Comparison of ENCODE assay signal across 27 mouse cellular contexts in genomic region chr13:40135670-40136069, GRCm38 (mm10).
DNase-seq lines count a peak whose midpoint lies in the region; ATAC-seq lines count a peak whose summit lies in the region.
"Had no signal": no experiment of that assay in that cellular context is flagged by ENCODE, and none has a peak within 500 bp of the region (broad histone marks: within the 10 kb centered on the region; RNA-seq: fewer than 3 reads in every experiment).

No protein-coding gene starts in this region.

- DNase-seq in kidney, postnatal 14 days: no peak
- DNase-seq in forelimb bud, embryonic 11.5 days (ENCODE audit: low read depth, low spot score): peak; percentile 64
- DNase-seq in limb, embryonic 11.5 days (ENCODE audit: low spot score): peak; percentile 39
- DNase-seq in gastrocnemius, postnatal 36 days: no peak
- DNase-seq: adrenal gland, postnatal 14 days; cerebellum, adult 11 months; cerebellum, adult 9-11 months; kidney, adult 11 months; layer of hippocampus, adult 9-11 months; left cerebral cortex, postnatal 4 days; liver, embryonic 13.5 days; lung, adult 2 months; lung, postnatal 4 days; thymus, adult 2 months; thymus, postnatal 4 days had no signal

- H3K27me3 ChIP-seq in kidney, embryonic 15.5 days: no peaks in the 10 kb centered on the region
- no peaks in the 10 kb centered on the region for H3K27me3 ChIP-seq in limb, embryonic 11.5 days (ENCODE audit: control insufficient read depth, insufficient read depth, low read length)
- H3K27me3 ChIP-seq in stomach, embryonic 16.5 days (ENCODE audit: control insufficient read depth, insufficient read depth, low read length): no peaks in the 10 kb centered on the region
- H3K27me3 ChIP-seq in midbrain, embryonic 16.5 days (ENCODE audit: control insufficient read depth, insufficient read depth, low read depth, low read length): no peaks in the 10 kb centered on the region
- H3K27me3 ChIP-seq: embryonic facial prominence, embryonic 13.5 days; forebrain, embryonic 15.5 days; hindbrain, embryonic 15.5 days; liver, embryonic 13.5 days; midbrain, embryonic 15.5 days; neural tube, embryonic 13.5 days had no signal

- ATAC-seq in kidney, embryonic 15.5 days (replicated peaks; ENCODE audit: low FRiP score): no peak
- ATAC-seq in limb, embryonic 11.5 days (ENCODE audit: insufficient number of reproducible peaks, low FRiP score, low TSS enrichment, low read depth): no peak
- no peak for ATAC-seq in stomach, embryonic 16.5 days (ENCODE audit: insufficient read depth, low FRiP score)
- ATAC-seq in midbrain, embryonic 16.5 days: no peak
- ATAC-seq: activated CD4-positive, CD25-positive, alpha-beta regulatory T cell, adult 4 months; forebrain, embryonic 15.5 days; midbrain, embryonic 15.5 days had no signal

- peaks cover 7% of the 10 kb centered on the region; the same call in 1 of the 2 replicates for H3K4me1 ChIP-seq in kidney, embryonic 15.5 days
- peaks cover 6% of the 10 kb centered on the region for H3K4me1 ChIP-seq in limb, embryonic 11.5 days (ENCODE audit: control insufficient read depth, insufficient read depth, low read length)
- H3K4me1 ChIP-seq in stomach, embryonic 16.5 days (ENCODE audit: control insufficient read depth, insufficient read depth, low read length): no peaks in the 10 kb centered on the region; the same call in 1 of the 2 replicates
- H3K4me1 ChIP-seq in midbrain, embryonic 16.5 days (ENCODE audit: control insufficient read depth, insufficient read depth, low read length): no peaks in the 10 kb centered on the region
- H3K4me1 ChIP-seq: embryonic facial prominence, embryonic 13.5 days; forebrain, embryonic 15.5 days; heart, embryonic 10.5 days; hindbrain, embryonic 15.5 days; liver, embryonic 13.5 days; midbrain, embryonic 15.5 days; neural tube, embryonic 13.5 days had no signal

- H3K27ac ChIP-seq in kidney, embryonic 15.5 days: no peak overlapping the region
- H3K27ac ChIP-seq in limb, embryonic 11.5 days (replicated peaks; ENCODE audit: low read depth, low read length): no peak overlapping the region
- no peak overlapping the region for H3K27ac ChIP-seq in stomach, embryonic 16.5 days (ENCODE audit: low read length)
- H3K27ac ChIP-seq in midbrain, embryonic 16.5 days (ENCODE audit: low read length): no peak overlapping the region
- H3K27ac ChIP-seq: embryonic facial prominence, embryonic 13.5 days; forebrain, embryonic 15.5 days; heart, embryonic 10.5 days; hindbrain, embryonic 15.5 days; liver, embryonic 13.5 days; midbrain, embryonic 15.5 days; neural tube, embryonic 13.5 days had no signal

- no peak overlapping the region for H3K4me3 ChIP-seq in kidney, embryonic 15.5 days (replicated peaks)
- no peak overlapping the region for H3K4me3 ChIP-seq in limb, embryonic 11.5 days (ENCODE audit: low read depth, low read length)
- no peak overlapping the region for H3K4me3 ChIP-seq in stomach, embryonic 16.5 days (replicated peaks; ENCODE audit: low read length)
- H3K4me3 ChIP-seq in midbrain, embryonic 16.5 days (ENCODE audit: low read depth, low read length): no peak overlapping the region
- H3K4me3 ChIP-seq: embryonic facial prominence, embryonic 13.5 days; erythroblast, embryonic 14.5 days; forebrain, embryonic 15.5 days; heart, embryonic 10.5 days; hindbrain, embryonic 15.5 days; liver, embryonic 13.5 days; midbrain, embryonic 15.5 days; myocyte; neural tube, embryonic 13.5 days had no signal

- intact Hi-C loops in gastrocnemius, postnatal 36 days (cut with DNase I): no loop called here

- 0 out of 2 replicates have a peak overlapping the region, but pooled peaks have one; percentile 16 for H3K4me2 ChIP-seq in kidney, embryonic 15.5 days
- H3K4me2 ChIP-seq in limb, embryonic 11.5 days (ENCODE audit: low read depth, severe bottlenecking): no peak overlapping the region
- H3K4me2 ChIP-seq in stomach, embryonic 16.5 days (ENCODE audit: low read depth, low read length): peak overlapping the region; percentile 14
- no peak overlapping the region for H3K4me2 ChIP-seq in midbrain, embryonic 16.5 days (ENCODE audit: low read length)
- H3K4me2 ChIP-seq: embryonic facial prominence, embryonic 13.5 days; forebrain, embryonic 15.5 days; hindbrain, embryonic 15.5 days; liver, embryonic 13.5 days; midbrain, embryonic 15.5 days; neural tube, embryonic 13.5 days had no signal

- 44% methylated on average over 12 of the region's 12 CpGs for WGBS in kidney, embryonic 15.5 days
- 20% methylated on average over 12 of the region's 12 CpGs for WGBS in limb, embryonic 11.5 days
- 34% methylated on average over 12 of the region's 12 CpGs for WGBS in stomach, embryonic 16.5 days
- WGBS in midbrain, embryonic 16.5 days: 76% methylated on average over 12 of the region's 12 CpGs

- no peaks in the 10 kb centered on the region for H3K9me3 ChIP-seq in kidney, embryonic 15.5 days (replicated peaks)
- no peaks in the 10 kb centered on the region for H3K9me3 ChIP-seq in limb, embryonic 11.5 days (ENCODE audit: control insufficient read depth, low read length)
- no peaks in the 10 kb centered on the region for H3K9me3 ChIP-seq in stomach, embryonic 16.5 days (replicated peaks; ENCODE audit: control insufficient read depth, low read length)
- no peaks in the 10 kb centered on the region for H3K9me3 ChIP-seq in midbrain, embryonic 16.5 days (replicated peaks; ENCODE audit: control insufficient read depth, low read length, poor library complexity, severe bottlenecking)
- H3K9me3 ChIP-seq: embryonic facial prominence, embryonic 13.5 days; forebrain, embryonic 15.5 days; heart, embryonic 10.5 days; hindbrain, embryonic 15.5 days; liver, embryonic 13.5 days; midbrain, embryonic 15.5 days; neural tube, embryonic 13.5 days had no signal

- H3K36me3 ChIP-seq in kidney, embryonic 15.5 days: no peaks in the 10 kb centered on the region
- H3K36me3 ChIP-seq in limb, embryonic 11.5 days (ENCODE audit: control insufficient read depth, insufficient read depth, low read length): no peaks in the 10 kb centered on the region
- no peaks in the 10 kb centered on the region for H3K36me3 ChIP-seq in stomach, embryonic 16.5 days (ENCODE audit: control insufficient read depth, insufficient read depth, low read length)
- H3K36me3 ChIP-seq in midbrain, embryonic 16.5 days (ENCODE audit: control insufficient read depth, insufficient read depth, low read length): no peaks in the 10 kb centered on the region
- H3K36me3 ChIP-seq: embryonic facial prominence, embryonic 13.5 days; forebrain, embryonic 15.5 days; heart, embryonic 10.5 days; hindbrain, embryonic 15.5 days; liver, embryonic 13.5 days; midbrain, embryonic 15.5 days; neural tube, embryonic 13.5 days had no signal

- no peak overlapping the region for H3K9ac ChIP-seq in kidney, embryonic 15.5 days
- no peak overlapping the region for H3K9ac ChIP-seq in limb, embryonic 11.5 days (ENCODE audit: low read length)
- H3K9ac ChIP-seq in stomach, embryonic 16.5 days (ENCODE audit: low read length): no peak overlapping the region
- no peak overlapping the region for H3K9ac ChIP-seq in midbrain, embryonic 16.5 days (ENCODE audit: low read depth, low read length)
- H3K9ac ChIP-seq: embryonic facial prominence, embryonic 13.5 days; forebrain, embryonic 15.5 days; hindbrain, embryonic 15.5 days; liver, embryonic 13.5 days; midbrain, embryonic 15.5 days; neural tube, embryonic 13.5 days had no signal

Comparison
In these comparisons a context has a peak if more than half of its experiments do, and no peak if none do; other contexts are left out.
1. H3K4me2 ChIP-seq: peak in kidney, embryonic 15.5 days (single experiment) and stomach, embryonic 16.5 days (single experiment); none in limb, embryonic 11.5 days (single experiment) and midbrain, embryonic 16.5 days (single experiment).
2. DNase-seq: peak in forelimb bud, embryonic 11.5 days (single experiment) and limb, embryonic 11.5 days (single experiment); none in kidney, postnatal 14 days (single experiment) and gastrocnemius, postnatal 36 days (0 of 2).